Mouse (Mus musculus) limb, embryonic 14.5 days (tissue): ENCODE data around the gene Lrrc41. TPM values are rescaled to one million over a fixed set of nuclear protein-coding genes. Genes with fewer than 3 reads are reported as not detected.

ENCODE experiments used
- ATAC-seq: fragments of 200-750 bp; cut with Nextera tagmentation; 2 replicates; pipeline ENCODE4 v1.8.0; 2017; ENCODE audit warnings: low read depth, moderate number of reproducible peaks, moderate TSS enrichment; ENCODE audit not compliant: low FRiP score
- DNase-seq: peaks from one replicate; pipeline ENCODE4 v3.0.0-alpha.2; 2015; ENCODE audit warnings: low spot score
- H3K27ac ChIP-seq: fragments of 300-500 bp; sonication (generic); replicated peaks from 2 replicates; pipeline ENCODE4 v1.5.1; 2014; ENCODE audit warnings: low read depth, mild to moderate bottlenecking, low read length, moderate library complexity, mixed read lengths
- H3K27me3 ChIP-seq: fragments of 300-500 bp; sonication (generic); 2 replicates; pipeline ENCODE4 v1.6.1; 2014; ENCODE audit warnings: low read length, mixed read lengths; ENCODE audit not compliant: control insufficient read depth, insufficient read depth
- H3K36me3 ChIP-seq: fragments of 300-500 bp; sonication (generic); 2 replicates; pipeline ENCODE4 v1.6.1; 2014; ENCODE audit warnings: mild to moderate bottlenecking, low read length, moderate library complexity, mixed read lengths; ENCODE audit not compliant: control insufficient read depth, insufficient read depth
- H3K4me1 ChIP-seq: fragments of 300-500 bp; sonication (generic); 2 replicates; pipeline ENCODE4 v1.6.1; 2014; ENCODE audit warnings: antibody characterized with exemption, low read length, mixed read lengths; ENCODE audit not compliant: control insufficient read depth, insufficient read depth
- H3K4me2 ChIP-seq: fragments of 300-500 bp; sonication (generic); replicated peaks from 2 replicates; pipeline ENCODE4 v1.6.1; 2014; ENCODE audit warnings: low read depth, mild to moderate bottlenecking, low read length, moderate library complexity; ENCODE audit not compliant: severe bottlenecking
- H3K4me3 ChIP-seq: fragments of 300-500 bp; sonication (generic); replicated peaks from 2 replicates; pipeline ENCODE4 v1.5.1; 2014; ENCODE audit warnings: low read length
- H3K9ac ChIP-seq: fragments of 300-500 bp; sonication (generic); 2 replicates; pipeline ENCODE4 v1.6.1; 2014; ENCODE audit warnings: mild to moderate bottlenecking, low read depth, low read length, moderate library complexity; ENCODE audit not compliant: severe bottlenecking
- H3K9me3 ChIP-seq: fragments of 300-500 bp; sonication (generic); 2 replicates; pipeline ENCODE4 v1.6.1; 2016; ENCODE audit warnings: low read length; ENCODE audit not compliant: control insufficient read depth
- POLR2A ChIP-seq: fragments of 200-500 bp; IDR thresholded peaks from 2 replicates; pipeline ENCODE4 v1.8.0; 2012; ENCODE audit warnings: inconsistent platforms, mild to moderate bottlenecking, moderate library complexity, borderline replicate concordance; ENCODE audit not compliant: insufficient read depth, insufficient read length; ENCODE audit errors: extremely low read depth
- WGBS: fragments of 180-500 bp; shearing (Covaris S2); extraction: QIAGEN DNeasy Blood & Tissue Kit; methylation state at CpG from one replicate; pipeline ENCODE4 v1.1.7; 2014; 5-methylcytosine and 5-hydroxymethylcytosine counted together
- polyA plus RNA-seq, 2 experiments: library from polyadenylated mRNA; depleted of rRNA in 1 of 2; stranded (reverse) in 1 of 2; unstranded in 1 of 2; fragments of >200 nt; fragmentation: Nextera tagmentation in 1 of 2; extraction: Ambion mirVana in 1 of 2; gene quantifications; 2 replicates each; pipeline versions ENCODE4 v1.2.1 to v1.2.3; 2012 to 2014

The Lrrc41 gene
- polyA plus RNA-seq, 2 experiments, result 60.2 to 80.8 TPM

- Histone ChIP-seq H3K4me1 (peaks cover 5% of the 10 kb centered on the region), H3K27ac (peak within 1 kb of the TSS; percentile 90), H3K36me3 (peaks cover 2% of the 10 kb centered on the region; the same call in 1 of the 2 replicates), H3K4me3 (peak within 1 kb of the TSS; percentile 60), H3K9me3 (no peaks in the 10 kb centered on the region), H3K4me2 (peak within 1 kb of the TSS; percentile 83), H3K9ac (peak within 1 kb of the TSS; percentile 63), H3K27me3 (no peaks in the 10 kb centered on the region)
- DNase-seq, result peak; percentile 95
- peak; percentile 98 for ATAC-seq
- WGBS, result 2% methylated on average over 35 of the region's 35 CpGs
- peak; percentile 53; the same call in 1 of the 2 replicates for TF ChIP-seq POLR2A
Measured at GRCm38 (mm10) chr4:116053399-116053961, 21.6 kb upstream of the Lrrc41 start, which contains the start of gene Nsun4. Gene Nsun4, minus strand, starts transcription at chr4:116053876.

GRCm38 (mm10) chr4:116057559-116057958 is 17.5 kb upstream of the Lrrc41 start:
- Histone ChIP-seq H3K27me3 (no peaks in the 10 kb centered on the region), H3K4me2 (no peak overlapping the region), H3K9ac (no peak overlapping the region), H3K4me1 (peaks cover 3% of the 10 kb centered on the region), H3K27ac (no peak overlapping the region), H3K9me3 (no peaks in the 10 kb centered on the region), H3K36me3 (no peaks in the 10 kb centered on the region), H3K4me3 (no peak overlapping the region)
- TF ChIP-seq POLR2A, result no peak
- ATAC-seq (no peak), DNase-seq (no peak)
- WGBS, result 0% methylated on average over 1 of the region's 1 CpGs

GRCm38 (mm10) chr4:116059012-116059726 is 15.9 kb upstream of the Lrrc41 start:
- Histone ChIP-seq H3K27ac (no peak overlapping the region), H3K27me3 (no peaks in the 10 kb centered on the region), H3K9me3 (no peaks in the 10 kb centered on the region), H3K36me3 (no peaks in the 10 kb centered on the region), H3K4me2 (no peak overlapping the region), H3K4me3 (no peak overlapping the region), H3K9ac (no peak overlapping the region), H3K4me1 (no peaks in the 10 kb centered on the region)
- TF ChIP-seq POLR2A, result no peak
- 63% methylated on average over 5 of the region's 5 CpGs for WGBS
- ATAC-seq (no peak), DNase-seq (no peak)

- Histone ChIP-seq H3K9ac (no peak overlapping the region), H3K4me3 (no peak overlapping the region), H3K36me3 (peaks cover 29% of the 10 kb centered on the region), H3K27me3 (no peaks in the 10 kb centered on the region), H3K27ac (no peak overlapping the region), H3K9me3 (no peaks in the 10 kb centered on the region), H3K4me1 (no peaks in the 10 kb centered on the region), H3K4me2 (no peak overlapping the region)
- WGBS, result 52% methylated on average over 1 of the region's 1 CpGs
- DNase-seq, result no peak
- no peak for TF ChIP-seq POLR2A
- no peak for ATAC-seq
Measured at GRCm38 (mm10) chr4:116063855-116064254, 11.2 kb upstream of the Lrrc41 start.

- 62% methylated on average over 6 of the region's 6 CpGs for WGBS
- H3K27ac ChIP-seq, result no peak overlapping the region
- DNase-seq, result no peak
- H3K4me2 ChIP-seq, result no peak overlapping the region
- H3K9ac ChIP-seq, result no peak overlapping the region
- no peak for TF ChIP-seq POLR2A
- peaks cover 11% of the 10 kb centered on the region for H3K4me1 ChIP-seq
- H3K36me3 ChIP-seq, result peaks cover 46% of the 10 kb centered on the region
- no peak overlapping the region for H3K4me3 ChIP-seq
- no peaks in the 10 kb centered on the region for H3K27me3 ChIP-seq
- ATAC-seq, result no peak
- no peaks in the 10 kb centered on the region for H3K9me3 ChIP-seq
Measured at GRCm38 (mm10) chr4:116070116-116070515, 5.0 kb upstream of the Lrrc41 start.
